In the genomic region with DNA sequence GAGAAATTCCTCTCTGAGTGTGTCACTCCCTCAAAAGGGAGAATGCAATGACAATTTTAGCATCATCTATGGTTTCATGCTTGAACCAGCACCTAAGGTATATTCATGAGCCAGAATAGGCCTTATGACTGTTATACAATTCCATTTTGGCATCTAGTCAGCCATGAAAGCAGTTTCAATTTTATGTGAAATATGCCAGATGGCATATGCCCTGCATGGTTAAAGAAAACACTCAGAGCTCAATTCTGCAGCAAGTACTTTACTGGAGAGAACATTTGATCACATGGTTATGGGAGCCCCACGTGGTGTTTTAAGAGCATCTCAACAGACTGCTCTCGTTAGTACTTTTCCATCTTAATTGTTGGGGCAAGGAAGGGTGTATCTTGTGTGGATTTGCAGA, we compare ENCODE assay signal across 14 mouse cellular contexts.
DNase-seq lines count a peak whose midpoint lies in the region; ATAC-seq and TF ChIP-seq lines count a peak whose summit lies in the region.
"Had no signal": no experiment of that assay in that cellular context is flagged by ENCODE, and none has a peak within 500 bp of the region (broad histone marks: within the 10 kb centered on the region; RNA-seq: fewer than 3 reads in every experiment).

No protein-coding gene starts in this region.

- intact Hi-C loops in left cerebral cortex, postnatal 14 days (cut with DNase I) = no loop called here

- H3K4me2 ChIP-seq in hindbrain, postnatal 0 days (ENCODE audit: low read depth, low read length) = no peak overlapping the region
- H3K4me2 ChIP-seq in hindbrain, embryonic 11.5 days (replicated peaks; ENCODE audit: low read depth, low read length) = no peak overlapping the region
- no peak overlapping the region for H3K4me2 ChIP-seq in forebrain, postnatal 0 days (ENCODE audit: low read depth)
- H3K4me2 ChIP-seq: hindbrain, embryonic 14.5 days; lung, embryonic 14.5 days had no signal

- no peaks in the 10 kb centered on the region for H3K36me3 ChIP-seq in hindbrain, postnatal 0 days (ENCODE audit: insufficient read depth, low read length)
- H3K36me3 ChIP-seq in hindbrain, embryonic 11.5 days (ENCODE audit: control insufficient read depth, insufficient read depth, low read length) = no peaks in the 10 kb centered on the region
- H3K36me3 ChIP-seq in forebrain, postnatal 0 days (ENCODE audit: insufficient read depth) = no peaks in the 10 kb centered on the region

- no peak for TF ChIP-seq CTCF in hindbrain, postnatal 0 days (IDR thresholded peaks at IDR 0.05; ENCODE audit: low read depth)
- no peak for TF ChIP-seq CTCF in brain, embryonic 14.5 days (IDR thresholded peaks at IDR 0.05; ENCODE audit: borderline replicate concordance, extremely low read depth, insufficient read depth, insufficient read length)
- no peak for TF ChIP-seq CTCF in forebrain, postnatal 0 days (IDR thresholded peaks at IDR 0.05; ENCODE audit: low read depth)

- no peak overlapping the region for H3K9ac ChIP-seq in hindbrain, postnatal 0 days (replicated peaks; ENCODE audit: low read length)
- H3K9ac ChIP-seq in hindbrain, embryonic 11.5 days (ENCODE audit: low read depth, low read length) = no peak overlapping the region
- H3K9ac ChIP-seq in forebrain, postnatal 0 days = no peak overlapping the region
- H3K9ac ChIP-seq: hindbrain, embryonic 14.5 days; lung, embryonic 14.5 days had no signal

- no peaks in the 10 kb centered on the region for H3K27me3 ChIP-seq in hindbrain, postnatal 0 days (ENCODE audit: insufficient read depth, low read length)
- H3K27me3 ChIP-seq in hindbrain, embryonic 11.5 days (ENCODE audit: control insufficient read depth, insufficient read depth, low read length) = no peaks in the 10 kb centered on the region
- no peaks in the 10 kb centered on the region for H3K27me3 ChIP-seq in forebrain, postnatal 0 days (ENCODE audit: insufficient read depth, low read length)

- DNase-seq in hindbrain, postnatal 0 days (ENCODE audit: low spot score) = peak; percentile 18
- no peak for DNase-seq in hindbrain, embryonic 11.5 days (ENCODE audit: low spot score)
- peak; percentile 77 for DNase-seq in brain, embryonic 14.5 days (ENCODE audit: low read depth)
- DNase-seq in forebrain, postnatal 0 days = peak; percentile 45
- DNase-seq in left cerebral cortex, postnatal 14 days (ENCODE audit: low spot score in 2 of 2) = peak; percentile 7 to 61
- DNase-seq in B cell, adult 2 months = no peak
- DNase-seq in thymus, postnatal 0 days (ENCODE audit: low spot score) = no peak
- DNase-seq: gastrocnemius, postnatal 36 days; kidney, adult 2 months; kidney, postnatal 4 days; lung, embryonic 14.5 days; thymus, adult 2 months had no signal

- H3K4me1 ChIP-seq in hindbrain, postnatal 0 days (ENCODE audit: insufficient read depth, low read length) = no peaks in the 10 kb centered on the region
- H3K4me1 ChIP-seq in hindbrain, embryonic 11.5 days (replicated peaks; ENCODE audit: control insufficient read depth, insufficient read depth, low read length) = no peaks in the 10 kb centered on the region
- H3K4me1 ChIP-seq in forebrain, postnatal 0 days (ENCODE audit: insufficient read depth) = no peaks in the 10 kb centered on the region

- WGBS in hindbrain, postnatal 0 days = 60% methylated on average over 2 of the region's 2 CpGs
- WGBS in hindbrain, embryonic 11.5 days = 75% methylated on average over 2 of the region's 2 CpGs
- whole genome bisulfite sequencing in forebrain, postnatal 0 days = 43% methylated on average over 2 of the region's 2 CpGs

- ATAC-seq in hindbrain, postnatal 0 days = no peak
- ATAC-seq in hindbrain, embryonic 11.5 days (ENCODE audit: low FRiP score) = no peak
- ATAC-seq in forebrain, postnatal 0 days = peak; percentile 90
- ATAC-seq: CD4-positive, CD25-positive, alpha-beta regulatory T cell, adult 4 months had no signal

- TF ChIP-seq POLR2A in brain, embryonic 14.5 days (IDR thresholded peaks at IDR 0.05; ENCODE audit: borderline replicate concordance, extremely low read depth, insufficient read depth, insufficient read length, poor library complexity, severe bottlenecking) = no peak

- no peaks in the 10 kb centered on the region for H3K9me3 ChIP-seq in hindbrain, postnatal 0 days (ENCODE audit: low read length)
- H3K9me3 ChIP-seq in hindbrain, embryonic 11.5 days (ENCODE audit: control insufficient read depth, low read length) = no peaks in the 10 kb centered on the region
- no peaks in the 10 kb centered on the region for H3K9me3 ChIP-seq in forebrain, postnatal 0 days (ENCODE audit: low read length)

- H3K4me3 ChIP-seq in hindbrain, postnatal 0 days (ENCODE audit: low read length) = no peak overlapping the region
- H3K4me3 ChIP-seq in hindbrain, embryonic 11.5 days (ENCODE audit: low read depth, low read length) = no peak overlapping the region
- no peak overlapping the region for H3K4me3 ChIP-seq in forebrain, postnatal 0 days (ENCODE audit: low read depth, low read length)

- H3K27ac ChIP-seq in hindbrain, postnatal 0 days = no peak overlapping the region
- no peak overlapping the region for H3K27ac ChIP-seq in hindbrain, embryonic 11.5 days (ENCODE audit: low read depth, low read length)
- H3K27ac ChIP-seq in forebrain, postnatal 0 days (ENCODE audit: low read depth, low read length) = no peak overlapping the region
- H3K27ac ChIP-seq: hindbrain, embryonic 14.5 days had no signal

Comparison
In these comparisons a context has a peak if more than half of its experiments do, and no peak if none do; other contexts are left out.
1. DNase-seq: peak in hindbrain, postnatal 0 days (single experiment), brain, embryonic 14.5 days (single experiment), forebrain, postnatal 0 days (single experiment) and left cerebral cortex, postnatal 14 days (2 of 2); none in hindbrain, embryonic 11.5 days (single experiment), B cell, adult 2 months (0 of 2) and thymus, postnatal 0 days (single experiment).